Mouse (Mus musculus): ENCODE measurements around the gene Tubgcp3. TPM values are rescaled to one million over a fixed set of nuclear protein-coding genes. Genes with fewer than 3 reads are reported as not detected.
"Not testable (repeated sequence)": the region's sequence is repeated elsewhere in the genome, so short reads cannot be mapped to it uniquely, and the experiment has no call there.

The Tubgcp3 gene
- total RNA-seq, 2 experiments from 2014 or later: 29.6 to 34.4 TPM

DNA sequence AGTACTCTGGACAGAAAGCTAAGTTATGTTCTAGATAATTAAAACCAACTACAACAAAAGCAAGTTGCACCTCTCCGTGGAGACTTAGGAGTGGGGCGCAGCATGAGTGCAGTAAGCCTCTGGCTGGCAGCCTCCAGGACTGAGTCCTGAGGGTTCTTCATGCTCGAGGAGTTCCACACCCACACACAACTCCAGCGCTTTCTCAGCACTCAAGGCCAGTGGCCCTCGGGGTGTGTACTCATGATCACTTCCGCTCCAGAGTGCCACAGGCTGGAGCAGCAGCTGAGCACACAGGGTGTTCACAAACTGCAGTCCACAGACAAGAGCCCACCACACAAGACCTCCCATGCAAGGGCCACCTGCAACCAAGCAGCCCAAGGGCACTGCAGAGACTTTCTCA is 30.5 kb downstream of the Tubgcp3 start:
- DNase-seq: no peak

DNA sequence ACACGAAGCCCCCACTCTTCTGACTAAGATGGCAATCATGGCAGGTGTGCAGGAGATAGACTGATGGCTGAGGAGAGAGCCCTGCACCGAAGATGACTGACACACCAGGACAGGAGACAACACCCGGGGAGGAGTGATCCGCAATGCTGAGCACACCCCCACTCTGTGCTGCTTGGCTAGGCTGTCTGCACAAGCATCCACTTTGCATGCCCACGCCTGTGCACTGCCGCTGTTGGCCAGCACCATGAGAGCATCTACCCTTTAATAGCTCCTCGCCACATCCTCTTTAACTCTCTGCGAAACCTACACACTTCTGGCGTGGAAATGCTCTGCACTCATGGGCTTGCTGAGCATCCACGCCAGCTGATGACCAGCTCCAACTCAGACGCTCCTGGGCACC is 33.6 kb downstream of the Tubgcp3 start:
- no peak for DNase-seq

DNA sequence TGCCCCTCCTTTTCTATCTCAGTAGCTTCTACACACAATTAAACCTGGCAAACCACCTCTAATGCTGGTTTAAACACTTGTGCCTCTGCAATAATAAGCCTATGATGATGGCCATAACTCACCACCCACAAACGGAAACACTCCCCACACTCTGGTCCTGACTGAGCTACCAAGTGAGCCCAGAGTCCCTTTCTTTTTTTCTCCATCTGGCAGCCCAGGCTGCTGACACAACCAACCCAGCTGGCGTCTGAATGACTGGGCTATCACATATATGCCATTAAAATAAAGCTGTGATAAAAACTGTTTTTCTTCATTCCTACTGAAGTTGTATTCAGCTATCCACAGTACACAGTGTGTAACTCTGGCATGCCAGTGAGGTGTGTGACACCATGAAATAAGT is 36.7 kb downstream of the Tubgcp3 start:
- DNase-seq: no peak

DNA sequence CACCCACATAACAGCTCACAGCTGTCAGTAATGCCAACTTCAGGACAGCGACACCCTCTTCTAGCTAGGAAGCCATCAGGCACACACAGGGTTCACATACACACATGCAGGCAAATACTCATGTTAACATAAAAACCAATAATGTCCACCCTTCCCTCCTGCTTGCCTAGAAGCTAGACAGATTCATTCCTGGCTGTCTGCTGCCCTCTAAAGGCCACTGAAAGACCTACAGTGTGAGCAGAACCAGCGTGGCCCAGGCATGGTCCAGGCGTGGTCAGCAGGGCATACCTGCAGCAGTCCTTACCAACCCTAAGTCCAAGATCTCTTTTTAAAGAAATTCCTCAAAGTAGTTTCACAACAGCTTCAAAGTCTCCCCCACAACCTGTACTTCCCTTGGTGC is 43.0 kb downstream of the Tubgcp3 start:
- peak; percentile 59 for DNase-seq

DNA sequence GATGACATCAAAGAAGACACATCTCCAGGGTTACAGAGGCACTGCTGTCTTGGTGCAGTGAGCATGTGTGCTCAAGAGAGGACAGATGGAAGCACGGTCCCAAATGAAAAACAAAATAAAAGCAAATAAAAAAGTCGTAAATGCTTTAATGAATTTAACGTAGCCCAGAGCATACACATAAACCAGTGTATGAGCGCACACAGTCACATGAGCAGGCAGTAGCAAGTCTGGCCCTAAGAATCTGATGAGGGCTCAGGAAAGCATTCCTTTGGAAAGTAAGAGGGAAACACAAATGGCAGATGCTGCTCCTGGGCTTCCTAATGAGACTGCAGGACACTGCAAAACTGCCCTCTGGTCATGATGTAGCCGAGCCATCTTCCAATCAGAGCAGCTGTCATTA is 46.2 kb downstream of the Tubgcp3 start:
- no peak for DNase-seq

DNA sequence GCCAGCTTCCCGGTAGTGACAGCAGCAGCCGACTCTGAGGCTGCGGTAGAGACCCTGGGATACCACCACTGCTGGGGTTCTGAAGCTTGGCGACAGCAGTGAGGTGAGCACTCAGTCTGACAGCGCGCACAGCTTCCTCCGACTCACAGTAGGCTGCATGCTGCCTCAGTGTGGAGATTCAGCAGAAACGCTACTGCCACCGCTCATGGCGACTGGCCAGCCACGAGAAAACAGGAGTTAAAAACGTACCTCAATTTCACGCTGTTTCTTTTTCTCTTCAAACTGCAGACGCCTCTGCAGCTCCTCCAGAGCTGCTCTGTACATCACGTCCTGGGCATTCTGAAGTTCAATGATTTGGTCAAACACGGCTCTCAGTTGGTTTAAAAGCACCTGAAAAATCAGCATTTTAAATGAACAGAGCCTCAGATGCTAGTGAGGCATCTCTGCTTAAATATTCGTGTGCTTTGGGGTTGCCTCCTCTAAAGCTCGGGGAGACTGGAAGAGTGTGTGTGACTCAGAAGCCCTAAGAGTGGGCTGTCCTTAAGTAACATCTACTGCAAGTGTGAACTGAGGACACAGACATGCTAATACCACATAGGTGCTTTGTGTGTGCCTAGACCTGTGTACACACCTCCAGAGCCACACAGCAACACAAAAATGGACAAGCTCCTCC is 50.4 kb downstream of the Tubgcp3 start:
- no peak for DNase-seq

DNA sequence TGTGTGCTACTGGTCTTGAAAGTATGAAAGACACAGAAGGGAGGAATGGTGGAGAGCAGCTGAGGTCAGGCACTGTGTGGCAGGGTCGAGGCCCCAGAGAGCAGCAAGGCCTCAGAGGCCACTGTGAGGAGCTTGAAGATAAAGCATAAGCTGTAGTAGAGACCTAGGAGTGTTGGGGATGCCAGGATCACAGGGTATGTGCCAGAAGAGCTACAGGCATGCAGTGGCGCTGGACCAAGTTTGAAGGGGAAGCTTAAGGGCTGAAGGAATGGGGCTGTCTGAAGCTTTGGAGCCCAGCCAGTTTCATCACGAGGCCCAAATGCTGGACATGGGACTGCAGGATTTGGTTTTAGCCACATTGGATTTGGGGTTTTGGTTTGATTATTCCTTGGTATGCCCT is 54.7 kb downstream of the Tubgcp3 start:
- DNase-seq: not testable (repeated sequence)

DNA sequence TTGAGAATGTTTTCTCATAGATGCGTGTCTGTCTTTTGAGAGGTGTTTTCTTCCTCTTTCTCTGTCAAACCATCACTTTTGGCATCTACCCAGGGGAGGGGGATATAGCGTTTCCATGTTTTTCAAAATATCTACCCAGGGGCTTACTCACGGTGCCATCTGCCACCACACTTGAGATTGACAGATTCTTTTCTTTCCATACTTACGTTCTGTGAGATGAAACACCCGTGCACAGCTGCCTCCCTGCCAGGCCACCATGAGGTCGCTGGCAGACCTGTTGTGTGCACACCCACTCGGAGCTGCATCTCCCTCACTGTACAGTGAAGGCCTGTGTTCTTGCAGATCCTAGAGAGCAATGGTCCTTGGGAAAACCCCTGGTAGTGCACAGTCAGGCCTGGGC is 58.8 kb downstream of the Tubgcp3 start:
- no peak for DNase-seq

DNA sequence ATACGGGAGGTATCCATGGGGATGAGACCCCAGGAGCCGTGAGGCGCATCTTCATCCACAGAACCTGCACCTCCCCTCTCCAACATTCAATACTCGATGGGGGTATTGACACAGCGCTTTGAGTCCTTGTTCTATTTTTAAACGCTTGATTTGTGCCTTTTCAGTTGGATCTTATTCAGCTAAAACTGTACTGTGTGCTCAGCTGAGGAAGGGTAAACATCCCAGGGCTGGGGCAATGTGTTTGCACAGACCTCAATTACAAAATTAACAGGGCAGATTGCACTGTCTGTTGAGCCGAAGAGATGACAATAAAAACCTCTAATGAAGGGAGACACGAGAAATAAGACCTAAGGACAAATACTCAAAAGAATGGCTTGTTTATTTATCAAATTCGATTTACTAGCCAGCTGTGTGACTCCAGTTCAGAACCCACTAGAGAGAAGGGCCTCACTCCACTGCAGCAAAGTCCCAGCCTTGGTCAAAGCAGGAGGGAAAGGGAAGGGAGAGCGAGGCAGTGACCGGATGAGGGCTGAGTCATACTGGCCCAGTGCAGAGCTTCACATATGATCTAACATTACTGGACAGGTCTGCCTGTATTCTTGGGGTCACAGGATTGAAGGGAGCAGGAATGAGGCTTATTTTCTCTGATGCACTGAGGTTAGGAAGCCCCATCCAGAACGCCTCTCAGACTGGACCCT is 62.1 kb downstream of the Tubgcp3 start:
- no peak for DNase-seq

DNA sequence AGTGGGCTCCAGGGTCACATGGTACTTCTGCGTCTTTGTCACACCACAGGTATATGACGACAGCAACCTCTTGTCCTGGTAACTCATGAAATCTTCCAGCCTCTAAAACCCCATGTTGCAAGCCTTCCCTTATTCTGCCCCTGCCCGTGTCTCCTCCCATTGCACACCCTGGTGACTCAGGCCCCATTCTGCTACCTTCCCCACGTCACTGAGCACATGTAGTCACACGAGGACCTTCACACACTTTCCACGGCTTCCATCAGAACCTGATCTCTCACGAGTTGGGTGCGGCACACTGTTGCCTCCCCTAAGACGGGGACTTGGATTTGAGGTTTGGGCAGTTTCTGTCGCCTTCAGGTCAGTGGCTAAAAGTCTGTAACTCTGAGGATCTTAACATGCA is 63.2 kb downstream of the Tubgcp3 start:
- DNase-seq: no peak

DNA sequence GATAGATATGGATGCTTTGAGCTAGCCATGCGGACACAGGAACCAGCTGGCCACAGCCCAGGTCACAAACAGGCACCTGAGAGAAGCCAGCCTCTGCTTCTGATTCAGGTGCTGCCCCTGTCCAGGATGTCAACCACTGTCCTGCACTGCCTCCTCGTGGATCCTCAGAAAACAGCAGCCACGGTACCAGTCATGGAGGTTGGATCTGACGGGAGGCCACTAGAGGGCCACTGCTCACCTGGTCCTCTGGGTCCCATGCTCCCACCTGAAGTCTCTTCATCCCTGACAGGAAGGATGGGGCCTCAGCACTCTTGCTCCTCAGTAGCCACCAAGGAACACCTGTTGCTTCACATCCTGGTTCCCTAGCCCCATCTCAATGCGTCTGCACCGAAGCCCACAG is 64.8 kb downstream of the Tubgcp3 start:
- DNase-seq: peak; percentile 87

DNA sequence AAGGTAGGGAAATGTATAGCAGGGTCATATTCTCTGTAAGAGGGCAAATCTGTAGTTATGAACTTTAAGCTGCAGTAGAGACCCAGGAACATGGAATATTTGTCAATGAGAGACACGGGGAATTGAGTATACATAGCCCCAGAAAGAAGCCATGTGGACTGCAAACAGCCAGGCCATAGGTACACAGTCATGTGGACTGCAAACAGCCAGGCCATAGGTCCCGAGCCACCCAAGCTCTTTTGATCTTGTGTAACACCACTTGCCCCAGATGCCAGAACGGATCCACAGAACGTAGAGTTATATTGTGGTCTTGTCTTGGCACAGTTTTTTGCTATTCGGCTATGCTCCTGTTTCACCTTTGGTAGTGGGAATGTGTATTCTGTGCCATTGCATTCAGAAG is 88.3 kb downstream of the Tubgcp3 start:
- no peak for DNase-seq

DNA sequence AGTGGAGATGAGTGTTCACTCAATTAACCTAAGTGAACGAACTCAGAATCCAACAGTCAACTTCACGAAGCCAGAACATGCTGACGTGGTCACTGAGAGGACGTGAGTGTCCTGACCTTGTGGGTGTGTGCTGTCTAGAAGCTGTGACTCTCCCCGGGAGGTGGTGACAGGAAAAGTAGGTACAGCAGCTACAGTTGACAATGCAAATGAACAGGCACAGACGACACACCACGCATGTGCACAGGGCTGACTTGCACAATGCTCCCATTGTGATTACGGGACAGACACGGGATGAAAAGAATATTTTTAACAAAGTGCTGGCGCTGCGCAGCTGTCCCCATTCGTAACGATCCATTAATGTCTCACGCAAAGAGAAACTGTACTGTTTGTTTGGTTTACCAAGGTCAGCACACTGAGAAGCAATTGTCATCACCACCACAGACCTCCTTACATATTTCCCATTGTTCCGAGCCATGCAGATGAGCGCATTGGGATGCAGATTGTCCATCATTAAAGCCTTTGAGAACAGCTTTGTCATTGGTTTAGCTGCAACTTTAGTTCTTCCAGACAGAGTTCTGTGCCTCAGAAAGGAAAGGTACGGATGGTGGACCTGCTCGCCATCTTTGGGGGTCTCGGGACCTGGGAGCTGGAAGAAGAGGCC is 92.6 kb downstream of the Tubgcp3 start:
- not testable (repeated sequence) for DNase-seq

DNA sequence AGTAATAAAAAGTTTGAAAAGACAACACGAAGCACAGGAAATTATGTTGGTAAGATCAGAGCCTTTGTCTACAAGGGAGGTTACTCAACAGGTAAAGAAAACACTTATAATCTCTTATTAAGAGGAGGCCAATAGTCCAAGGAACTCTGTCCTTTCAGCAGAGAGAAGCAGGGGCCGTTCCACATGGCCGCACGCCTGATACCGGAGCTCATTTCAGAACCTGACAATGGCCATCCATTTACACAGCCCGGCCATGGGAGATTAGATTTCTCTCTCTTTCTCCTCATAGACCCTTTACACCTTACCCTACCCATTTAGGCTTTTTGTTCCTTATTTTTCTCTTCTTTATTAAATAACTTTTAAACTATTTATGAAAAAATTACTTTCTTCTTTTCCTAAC is 95.3 kb downstream of the Tubgcp3 start:
- DNase-seq: no peak

DNA sequence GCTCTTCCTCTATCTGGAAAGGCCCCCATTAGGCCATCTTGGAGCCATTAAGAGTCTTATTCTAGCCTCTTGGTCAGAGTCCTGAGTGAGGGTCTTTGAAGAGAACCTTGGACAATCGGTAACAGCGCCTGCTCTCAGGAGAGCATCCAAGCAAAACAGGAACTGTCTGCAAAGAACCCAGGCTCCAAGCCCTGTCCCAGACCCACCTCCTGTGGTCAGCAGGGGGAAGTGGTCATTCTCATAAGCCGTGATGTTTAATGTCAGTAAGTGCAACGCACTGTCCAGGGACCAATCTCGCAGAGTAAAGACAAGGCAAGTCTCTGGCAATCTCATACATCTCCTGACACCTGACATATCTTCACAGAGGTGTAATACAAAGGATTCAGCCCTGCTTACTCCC is 96.0 kb downstream of the Tubgcp3 start:
- DNase-seq: no peak

DNA sequence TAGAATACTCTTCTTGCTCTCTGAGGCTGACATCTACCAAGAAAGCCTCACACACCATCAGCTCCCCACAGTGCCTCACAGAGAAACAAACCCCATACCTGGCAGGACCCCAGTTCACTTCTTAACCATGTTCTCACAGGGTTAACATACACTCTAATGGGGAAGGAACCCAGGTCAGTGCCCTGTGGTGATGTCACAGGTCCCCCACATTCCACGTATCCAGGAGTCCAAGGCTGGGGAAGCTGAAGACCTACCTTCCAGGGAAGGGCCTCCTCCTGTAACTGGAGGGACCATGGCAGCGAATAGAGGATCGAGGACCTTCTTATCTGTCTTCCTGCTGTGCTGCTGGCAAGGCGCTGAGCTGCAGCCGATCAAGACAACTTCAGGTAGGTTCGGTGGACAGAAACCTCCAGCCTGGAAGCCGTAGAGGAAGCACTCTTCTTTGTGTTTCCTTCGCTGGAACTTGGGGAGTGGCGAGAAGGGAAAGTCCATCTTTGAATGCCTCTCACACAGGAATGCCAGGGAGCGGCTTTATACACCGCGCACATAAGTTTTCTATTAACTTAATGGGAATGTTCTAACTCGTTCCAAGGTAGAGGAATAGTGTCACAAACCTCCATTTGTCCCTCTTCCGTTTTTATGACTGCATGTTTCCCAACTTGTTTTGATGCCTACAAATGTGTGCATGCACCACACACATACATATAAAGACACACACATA is 99.1 kb downstream of the Tubgcp3 start, which contains the start of gene Spaca7:
Gene Spaca7, plus strand, starts transcription at position 216 of the 721 bp plus-strand sequence.
- DNase-seq: no peak

DNA sequence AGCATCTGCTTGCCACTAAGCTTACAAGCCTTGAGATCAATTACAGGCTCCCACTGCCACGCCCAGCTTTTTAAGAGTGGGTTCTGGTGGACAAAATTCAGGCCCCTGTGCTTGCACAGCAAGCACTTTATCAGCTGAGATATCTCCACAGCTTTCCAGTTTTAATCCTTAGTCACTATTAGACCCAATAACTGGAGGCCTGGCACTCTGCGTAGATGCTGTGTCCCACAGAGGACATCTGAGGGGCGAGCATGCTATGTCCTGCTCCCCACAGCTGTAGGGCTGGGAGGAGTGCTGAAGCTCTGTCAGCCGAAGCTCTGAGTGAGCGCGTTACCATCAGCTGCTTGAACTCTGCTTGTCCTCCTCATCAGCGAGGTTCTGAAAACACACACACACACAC is 105.5 kb downstream of the Tubgcp3 start:
- no peak for DNase-seq

DNA sequence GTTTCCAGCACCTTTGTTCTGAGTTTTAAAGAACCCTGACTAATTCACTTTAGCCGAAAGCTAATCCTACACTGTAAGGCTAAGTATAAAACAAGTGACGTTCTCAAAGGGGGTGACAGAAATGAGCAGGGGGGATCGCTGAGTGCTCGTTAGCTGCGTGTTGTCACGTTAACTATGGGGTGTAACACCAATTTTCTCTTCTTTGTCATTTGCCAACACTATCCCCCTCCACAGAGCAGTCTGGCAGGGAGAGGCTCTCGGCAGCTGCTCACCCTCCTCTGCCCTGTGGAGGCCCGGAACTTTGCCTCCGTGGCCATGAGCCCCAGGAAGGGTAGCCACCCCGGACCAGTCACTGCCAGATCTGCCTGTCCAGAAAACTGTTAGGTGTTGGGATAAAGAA is 106.6 kb downstream of the Tubgcp3 start:
- no peak for DNase-seq

DNA sequence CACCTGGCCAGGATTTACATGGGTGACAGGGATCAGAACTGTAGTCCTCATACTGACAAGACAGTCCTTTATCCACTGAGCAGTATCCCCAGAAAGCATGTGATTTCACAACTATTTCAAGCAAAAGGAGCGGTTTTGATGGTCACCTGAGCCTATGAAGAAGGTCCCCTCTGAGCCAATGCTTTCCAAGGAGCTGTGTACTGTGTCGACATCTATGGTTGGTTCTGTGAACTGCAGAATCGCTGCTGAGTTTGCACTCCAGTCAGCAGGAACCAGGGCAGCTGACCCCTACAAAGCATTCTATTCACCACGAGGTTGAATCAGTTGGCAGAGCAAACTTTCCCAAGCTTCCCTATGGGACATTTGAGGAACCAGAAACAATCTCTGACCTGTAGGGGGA is 107.7 kb downstream of the Tubgcp3 start:
- DNase-seq: peak; percentile 29
